Mouse (Mus musculus) layer of hippocampus, postnatal 36 days (tissue): ENCODE data around the gene Ap2a1. TPM values are rescaled to one million over a fixed set of nuclear protein-coding genes. Genes with fewer than 3 reads are reported as not detected.

ENCODE experiments used
- DNase-seq, 2 experiments: peaks; one replicate each; pipeline ENCODE4 v3.0.0; 2022
- total RNA-seq, 2 experiments: library from RNA; stranded (reverse); gene quantifications; 2 replicates each; pipeline ENCODE4 v1.2.3; 2021

The Ap2a1 gene
- total RNA-seq, 2 experiments from 2014 or later = 295 to 305 TPM

GRCm38 (mm10) chr7:44863982-44864494 lies 65.3 kb downstream of the Ap2a1 start:
- DNase-seq = no peak

DNA sequence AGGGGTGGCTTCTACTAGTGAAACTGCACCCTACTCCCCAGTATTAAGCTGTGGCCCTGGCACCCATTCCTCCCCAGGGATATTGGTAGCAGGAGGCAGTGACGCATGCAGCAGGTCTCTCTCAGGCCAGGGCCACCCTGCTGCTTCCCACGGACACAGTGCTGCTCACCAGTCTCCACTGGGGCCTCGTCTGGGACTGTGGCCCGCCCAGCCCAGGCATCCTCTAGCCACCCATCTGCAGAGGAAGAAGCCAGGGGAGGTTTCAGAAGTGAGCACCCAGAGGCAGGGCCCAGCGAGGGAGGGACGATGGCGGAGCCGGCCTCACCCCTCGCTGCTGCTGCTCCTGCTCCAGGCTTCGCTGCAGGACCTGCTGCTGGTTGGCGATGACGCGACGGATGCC lies 66.1 kb downstream of the Ap2a1 start:
- DNase-seq = peak in 1 of 2 experiments; percentile 30

GRCm38 (mm10) chr7:44862434-44862833 lies 66.9 kb downstream of the Ap2a1 start:
- DNase-seq = peak in 1 of 2 experiments; percentile 27

DNA sequence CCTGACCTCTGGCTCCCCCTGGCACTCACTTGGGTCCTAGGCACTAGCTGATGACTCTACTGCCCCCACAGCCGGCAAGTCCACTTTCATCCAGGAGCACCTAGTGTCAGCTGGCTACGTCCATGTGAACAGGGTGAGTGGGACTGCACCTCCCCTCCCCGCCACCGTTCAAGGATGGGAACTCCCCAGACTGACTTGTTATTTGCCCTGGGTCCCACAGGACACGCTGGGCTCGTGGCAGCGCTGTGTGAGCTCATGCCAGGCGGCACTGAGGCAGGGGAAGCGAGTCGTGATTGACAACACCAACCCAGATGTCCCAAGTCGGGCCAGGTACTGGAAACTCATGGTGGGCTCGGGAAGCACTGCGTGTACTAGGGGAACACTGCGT lies 67.9 kb downstream of the Ap2a1 start:
- no peak for DNase-seq

GRCm38 (mm10) chr7:44860576-44861428 lies 68.5 kb downstream of the Ap2a1 start:
- peak in 1 of 2 experiments; percentile 67 for DNase-seq

DNA sequence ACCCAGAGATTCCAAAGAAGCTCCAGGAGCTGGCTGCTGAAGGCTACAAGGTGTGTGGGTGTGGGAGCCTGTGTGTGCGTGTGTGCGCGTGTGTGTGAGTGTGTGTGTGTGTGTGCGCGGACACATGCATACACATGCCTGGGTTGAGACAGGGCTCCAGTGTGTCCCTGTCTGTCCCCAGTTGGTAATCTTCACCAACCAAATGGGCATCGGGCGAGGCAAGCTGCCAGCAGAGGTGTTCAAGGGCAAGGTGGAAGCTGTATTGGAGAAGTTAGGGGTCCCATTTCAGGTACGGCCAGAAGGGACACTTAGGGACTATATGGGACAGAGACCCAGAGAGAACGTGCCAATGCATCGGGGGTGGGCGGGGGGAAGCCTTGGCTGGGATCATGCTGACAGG lies 69.4 kb downstream of the Ap2a1 start:
- no peak for DNase-seq

GRCm38 (mm10) chr7:44857905-44858304 lies 71.4 kb downstream of the Ap2a1 start:
- DNase-seq = no peak

DNA sequence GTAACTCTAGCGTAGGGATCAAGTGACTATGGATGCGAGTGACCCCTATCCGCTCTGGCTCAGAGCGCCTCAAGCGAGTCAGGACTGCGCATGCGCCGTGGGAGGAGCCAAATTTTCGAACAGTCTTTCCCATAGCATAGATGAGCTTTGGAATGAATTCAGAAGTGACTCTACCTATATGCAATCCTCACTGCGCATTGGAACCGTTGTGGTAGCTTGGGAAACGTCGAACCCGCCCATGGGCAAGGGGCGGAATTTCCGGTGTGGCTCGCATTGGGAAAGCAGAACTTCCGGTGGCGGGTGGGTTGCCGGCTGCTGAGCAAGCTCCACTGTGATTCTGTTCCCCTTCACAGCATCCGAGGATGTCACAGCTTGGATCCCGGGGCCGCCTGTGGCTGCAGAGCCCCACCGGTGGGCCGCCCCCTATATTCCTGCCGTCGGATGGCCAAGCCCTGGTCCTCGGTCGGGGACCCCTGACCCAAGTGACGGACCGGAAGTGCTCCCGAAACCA lies 72.2 kb downstream of the Ap2a1 start, which contains the start of gene Pnkp:
Gene Pnkp, plus strand, starts transcription at position 98 of the 511 bp plus-strand sequence.
- DNase-seq = peak; percentile 91

DNA sequence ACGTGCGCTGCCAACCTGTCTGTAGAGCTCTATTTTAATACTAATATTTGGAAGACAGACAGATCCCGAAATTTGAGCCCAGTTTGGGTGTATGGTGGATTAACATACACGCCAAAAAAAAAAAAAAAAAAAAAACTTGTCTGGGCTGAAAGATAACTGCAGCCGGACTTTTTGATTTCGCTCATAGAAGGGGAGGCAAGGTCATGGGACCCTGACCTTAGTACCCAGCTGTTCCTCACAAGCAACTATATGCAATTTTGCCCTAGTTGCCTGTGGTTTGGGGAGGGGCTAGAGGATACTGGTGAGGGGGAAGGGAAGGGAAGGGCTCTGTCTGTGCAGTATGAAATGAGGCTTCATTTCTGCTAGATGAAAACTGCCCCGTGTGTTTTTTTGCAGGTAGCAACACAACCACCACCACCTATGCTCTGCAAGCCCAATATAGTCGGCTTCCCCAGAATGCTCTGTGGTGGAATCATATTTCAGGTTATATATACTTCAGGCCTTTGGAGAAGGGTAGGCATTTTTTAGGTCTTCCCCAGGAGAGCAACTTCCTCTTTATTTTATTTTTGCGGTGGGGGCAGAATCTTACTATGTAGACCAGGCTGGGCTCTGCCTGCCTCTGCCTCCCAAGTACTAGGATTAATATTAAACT lies 72.9 kb downstream of the Ap2a1 start:
- no peak for DNase-seq

GRCm38 (mm10) chr7:44855036-44855435 lies 74.3 kb downstream of the Ap2a1 start:
- DNase-seq = no peak

DNA sequence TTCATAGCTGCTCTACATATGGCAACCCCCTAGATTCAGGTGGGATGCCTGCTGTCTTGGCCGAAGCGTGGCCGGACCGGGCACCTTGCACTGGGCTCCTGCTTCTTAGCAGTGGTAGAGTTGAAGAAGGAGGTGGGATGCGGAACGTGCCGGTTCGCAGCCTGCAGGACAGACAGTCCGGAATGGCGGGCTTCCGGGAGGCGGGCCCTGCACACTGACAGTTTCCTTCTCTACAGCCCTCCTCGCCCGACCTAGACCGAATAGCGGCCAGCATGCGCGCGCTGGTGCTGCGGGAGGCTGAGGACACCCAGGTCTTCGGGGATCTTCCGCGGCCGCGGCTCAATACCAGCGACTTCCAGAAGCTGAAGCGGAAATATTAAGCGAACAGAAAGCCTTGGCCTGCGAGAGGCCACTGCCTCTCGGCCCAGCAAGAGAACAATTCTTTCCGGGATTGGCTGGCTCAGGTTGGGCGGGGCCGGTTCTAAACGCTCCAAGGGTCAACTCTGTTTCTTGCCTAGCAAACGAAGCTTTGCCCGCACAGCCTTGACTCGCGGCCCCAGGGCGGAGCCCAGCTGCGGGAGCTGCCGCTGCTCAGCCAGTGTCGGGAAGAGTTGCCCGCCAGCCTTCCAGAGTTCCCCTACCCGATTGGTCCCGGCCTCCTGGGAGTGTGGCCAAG lies 74.8 kb downstream of the Ap2a1 start:
- DNase-seq = peak; percentile 74 to 80

DNA sequence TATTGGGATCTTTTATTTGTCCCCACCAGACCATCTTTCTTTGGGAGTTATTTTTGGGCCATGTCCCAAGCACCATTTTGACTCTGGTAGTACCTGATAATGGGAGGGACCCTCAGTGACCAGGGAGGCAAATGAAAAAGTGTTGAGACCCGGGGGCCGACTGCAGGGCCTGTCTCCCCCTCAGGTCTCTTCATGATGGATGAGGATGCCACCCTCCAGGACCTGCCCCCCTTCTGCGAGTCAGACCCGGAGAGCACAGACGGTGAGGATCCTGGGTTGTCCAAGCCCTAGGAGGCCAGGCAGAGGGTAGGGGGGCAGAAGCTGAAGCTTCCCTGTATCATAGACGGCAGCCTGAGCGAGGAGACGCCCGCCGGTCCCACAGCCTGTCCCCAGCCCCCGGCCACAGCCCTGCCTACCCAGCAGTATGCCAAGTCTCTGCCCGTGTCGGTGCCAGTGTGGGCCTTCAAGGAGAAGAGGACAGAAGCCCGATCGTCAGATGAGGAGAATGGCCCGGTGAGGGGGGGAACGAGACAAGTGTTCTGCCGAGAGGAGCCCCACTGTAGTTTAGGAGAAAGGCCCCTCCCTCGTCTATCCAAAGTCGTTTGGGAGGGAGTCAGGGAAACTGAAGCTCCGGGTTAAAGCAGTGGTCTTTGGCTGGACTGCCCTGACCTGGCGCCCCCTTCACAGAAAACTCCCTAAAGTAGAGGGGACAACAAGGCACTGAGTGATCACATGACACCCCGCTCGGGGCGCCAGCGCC lies 75.5 kb downstream of the Ap2a1 start:
- no peak for DNase-seq

GRCm38 (mm10) chr7:44853065-44853464 lies 76.2 kb downstream of the Ap2a1 start:
- no peak for DNase-seq

DNA sequence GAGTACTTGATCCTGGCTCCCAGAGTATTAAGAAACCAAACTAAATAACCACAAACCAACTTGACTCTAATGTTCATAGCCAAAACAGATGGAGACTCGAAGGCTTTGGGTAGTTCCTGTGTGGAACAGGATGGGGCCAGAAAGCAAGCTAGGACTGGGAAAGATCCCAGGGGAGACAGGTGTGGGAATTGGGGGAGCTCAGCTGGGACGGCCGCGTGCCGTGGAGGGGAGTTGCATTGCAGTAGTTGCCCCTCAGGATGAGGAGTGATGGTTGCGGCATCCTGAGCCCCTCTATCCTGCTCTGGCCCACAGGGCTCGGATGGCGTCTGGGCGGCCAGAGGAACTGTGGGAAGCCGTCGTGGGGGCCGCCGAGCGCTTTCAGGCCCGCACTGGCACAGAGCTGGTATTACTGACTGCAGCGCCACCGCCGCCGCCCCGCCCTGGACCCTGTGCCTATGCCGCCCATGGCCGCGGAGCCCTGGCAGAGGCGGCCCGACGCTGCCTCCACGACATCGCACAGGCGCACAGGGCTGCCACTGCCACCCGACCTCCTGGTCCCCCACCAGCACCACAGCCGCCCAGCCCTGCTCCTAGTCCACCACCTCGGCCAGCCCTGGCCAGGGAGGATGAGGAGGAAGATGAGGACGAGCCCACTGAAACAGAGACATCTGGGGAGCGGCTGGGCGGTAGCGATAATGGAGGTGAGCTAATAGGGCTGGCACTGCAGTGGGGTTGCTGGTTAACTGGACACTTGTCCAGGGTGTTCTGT lies 76.9 kb downstream of the Ap2a1 start:
- DNase-seq = no peak

GRCm38 (mm10) chr7:44851625-44852234 lies 77.6 kb downstream of the Ap2a1 start:
- no peak for DNase-seq

- DNase-seq = no peak
Measured at GRCm38 (mm10) chr7:44850789-44851624, 78.3 kb downstream of the Ap2a1 start.
